Mouse (Mus musculus) embryo, embryonic 10 days (tissue): ENCODE measurements around the gene Adipor2.
"Not testable (repeated sequence)": the region's sequence is repeated elsewhere in the genome, so short reads cannot be mapped to it uniquely, and the experiment has no call there.

Experiments
- DNase-seq: peaks from one replicate; pipeline ENCODE4 v3.0.0-alpha.2; 2015; ENCODE audit warnings: low spot score

Adipor2 gene

DNA sequence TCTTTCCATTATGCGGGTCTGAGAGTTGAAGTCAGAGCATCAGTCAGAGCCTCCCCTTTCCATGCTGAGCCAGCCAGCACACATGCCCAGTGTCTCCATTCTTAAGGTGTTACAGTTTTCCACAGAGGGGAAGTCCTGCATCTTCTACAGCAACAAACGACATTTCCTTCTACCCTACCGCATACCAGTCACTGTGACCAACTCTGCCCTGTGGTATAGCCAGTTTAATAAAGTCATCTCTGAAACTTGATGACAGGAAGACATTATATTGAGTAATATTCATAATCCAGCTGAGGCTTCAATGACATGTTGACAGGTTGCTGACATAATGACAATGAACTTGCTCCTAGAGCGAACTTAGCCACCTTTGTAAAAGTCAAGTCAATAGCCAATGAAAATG, 26.8 kb downstream of the Adipor2 start:
- no peak for DNase-seq

DNA sequence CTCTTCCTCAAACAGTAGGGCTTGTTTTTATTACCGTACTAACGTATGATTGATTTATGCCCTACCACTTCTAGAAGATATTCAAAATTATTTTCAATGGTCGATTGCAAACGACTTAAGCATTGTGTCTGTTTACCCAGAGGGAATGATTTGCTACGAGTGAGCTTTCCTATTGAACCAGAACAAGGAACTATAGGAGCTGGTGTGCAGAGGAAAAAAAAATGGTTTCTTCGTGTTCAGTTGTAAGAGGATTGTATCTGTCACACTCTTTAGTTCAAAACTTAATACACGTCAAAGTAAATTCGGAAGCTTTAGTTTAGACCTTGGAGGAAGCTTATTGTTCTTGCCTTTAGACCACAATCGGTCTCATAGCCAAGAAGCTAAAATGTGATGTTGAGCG, 28.4 kb downstream of the Adipor2 start:
- no peak for DNase-seq

DNA sequence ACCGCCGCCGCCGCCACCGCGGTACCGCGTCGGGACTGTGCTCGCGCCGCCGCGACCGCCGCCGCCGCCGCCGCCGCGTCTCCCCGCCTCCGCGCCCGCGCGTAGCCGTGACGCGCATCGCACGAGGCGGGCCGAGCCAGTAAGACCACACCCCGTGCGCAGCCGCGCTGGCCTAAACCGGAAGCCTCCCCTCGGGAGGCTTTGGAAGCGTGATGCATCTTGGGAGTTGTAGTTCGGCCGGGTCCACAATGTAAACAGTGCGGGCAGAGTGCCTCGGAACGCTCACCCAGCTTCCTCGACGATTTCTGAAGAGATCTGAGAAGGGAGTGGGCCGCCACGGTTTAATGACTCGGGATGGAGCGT, 28.9 kb downstream of the Adipor2 start:
- DNase-seq = peak; percentile 99

DNA sequence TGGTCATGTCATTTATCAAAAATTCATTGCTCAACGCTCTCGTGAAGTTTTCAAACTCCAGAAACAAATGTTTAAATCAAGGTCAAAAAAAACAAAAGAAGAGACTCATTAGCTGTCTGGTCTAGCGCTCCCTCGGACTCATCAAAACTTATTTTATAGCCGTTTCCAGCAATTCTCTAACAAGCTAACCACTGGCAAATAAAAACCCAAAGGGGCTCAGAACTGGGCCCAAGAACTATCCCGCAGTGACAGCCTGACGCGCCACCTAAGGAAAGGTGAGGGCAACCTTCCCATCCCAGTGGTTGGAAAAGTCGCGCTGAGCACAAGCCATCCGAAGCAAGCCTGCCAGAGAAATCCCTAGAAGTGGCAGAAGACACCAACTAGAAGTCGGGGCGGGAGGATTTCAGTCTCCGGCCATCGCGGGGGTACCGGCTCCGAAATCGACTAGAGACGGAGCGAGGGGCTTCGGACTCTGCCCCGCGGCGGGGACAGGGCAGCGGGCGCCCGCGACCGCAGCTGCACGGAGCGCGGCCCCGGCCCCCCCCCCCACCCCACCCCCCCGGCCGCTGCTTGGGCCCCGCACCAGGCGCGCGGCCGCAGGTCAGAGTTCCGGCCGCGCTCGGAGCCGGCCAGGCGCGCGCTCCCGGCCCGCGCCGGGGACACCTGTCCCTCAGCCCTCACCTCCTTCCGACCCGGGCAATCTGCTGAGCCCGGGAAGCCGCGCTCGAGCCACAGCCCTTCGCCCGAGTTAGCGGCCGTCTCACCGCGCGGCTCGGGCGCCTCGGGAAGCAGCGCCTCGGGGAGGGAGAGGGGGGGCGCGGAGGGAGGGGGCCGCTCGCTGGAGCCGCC, 29.5 kb downstream of the Adipor2 start:
- DNase-seq = peak; percentile 60

DNA sequence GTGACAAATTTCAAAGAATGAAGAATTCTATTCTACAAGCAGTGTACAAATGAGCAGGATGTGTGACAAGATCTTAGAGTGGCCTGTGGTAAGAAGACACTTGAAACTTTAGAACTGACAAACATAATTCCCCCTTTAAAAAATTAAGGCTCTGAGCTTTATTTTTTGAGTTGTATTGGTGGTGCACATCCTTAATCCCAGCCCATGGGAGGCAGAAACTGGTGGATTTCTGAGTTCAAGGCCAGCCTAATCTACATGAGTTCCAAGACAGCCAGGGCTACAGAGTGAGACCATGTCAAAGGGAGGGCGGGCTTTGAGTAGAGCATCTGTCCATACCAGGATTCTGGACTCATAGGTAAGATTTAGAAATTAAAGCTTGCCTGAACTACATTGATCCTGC, 30.7 kb downstream of the Adipor2 start:
- no peak for DNase-seq

DNA sequence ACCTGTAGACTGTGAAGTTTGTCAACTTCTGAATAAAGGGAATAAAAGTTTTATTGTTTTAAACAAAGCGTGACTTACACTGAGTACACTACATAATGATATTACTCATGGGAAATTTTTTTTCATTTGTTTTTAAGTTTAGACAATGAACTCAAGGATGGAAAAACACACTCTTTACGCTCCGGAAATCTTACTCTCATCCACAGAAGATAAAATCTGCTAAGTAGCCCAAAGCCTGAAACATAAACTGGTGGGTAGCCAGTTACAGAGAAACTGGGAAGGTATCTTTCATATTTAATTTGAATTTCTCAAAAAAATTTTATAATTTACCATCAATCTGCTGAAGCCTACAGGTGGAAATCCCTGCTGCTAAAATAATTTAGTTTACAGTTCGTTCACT, 31.1 kb downstream of the Adipor2 start:
- DNase-seq = no peak

DNA sequence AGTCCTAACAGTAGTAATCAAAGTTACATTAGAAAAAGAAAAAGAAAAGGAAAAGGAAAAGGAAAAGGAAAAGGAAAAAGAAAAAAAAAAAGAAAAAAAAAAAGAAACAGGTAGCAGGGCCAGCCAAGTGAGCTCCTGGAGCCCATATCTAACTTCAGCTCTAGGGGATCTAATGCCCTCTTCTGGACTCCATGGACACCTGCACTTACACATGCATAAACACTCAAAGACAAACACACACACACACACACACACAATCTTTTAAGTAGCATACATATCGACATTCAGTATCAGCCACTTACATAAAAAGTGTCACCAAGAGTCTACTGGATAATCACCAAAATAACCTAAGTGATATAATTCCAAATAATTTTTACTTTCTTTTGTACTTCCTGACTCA, 31.8 kb downstream of the Adipor2 start:
- no peak for DNase-seq

DNA sequence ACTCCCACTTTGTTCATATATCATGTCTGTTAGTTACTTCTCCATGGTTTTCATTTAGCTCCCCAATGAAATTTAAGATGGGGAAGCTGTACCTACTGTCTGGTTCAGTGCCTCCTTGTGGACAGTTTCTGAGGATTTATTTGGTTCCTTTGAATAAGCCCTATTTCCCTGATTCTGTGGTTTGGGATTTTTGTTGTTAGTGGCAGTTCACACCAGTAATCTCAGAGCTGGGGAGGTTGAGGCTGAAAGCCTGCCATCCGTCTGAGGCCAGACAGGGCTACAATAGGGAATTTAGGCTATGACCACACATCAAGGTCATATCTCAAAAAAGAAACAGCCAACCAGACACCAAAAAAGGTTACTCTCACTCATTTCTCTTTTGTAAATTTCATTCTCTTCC, 38.9 kb downstream of the Adipor2 start:
- no peak for DNase-seq

DNA sequence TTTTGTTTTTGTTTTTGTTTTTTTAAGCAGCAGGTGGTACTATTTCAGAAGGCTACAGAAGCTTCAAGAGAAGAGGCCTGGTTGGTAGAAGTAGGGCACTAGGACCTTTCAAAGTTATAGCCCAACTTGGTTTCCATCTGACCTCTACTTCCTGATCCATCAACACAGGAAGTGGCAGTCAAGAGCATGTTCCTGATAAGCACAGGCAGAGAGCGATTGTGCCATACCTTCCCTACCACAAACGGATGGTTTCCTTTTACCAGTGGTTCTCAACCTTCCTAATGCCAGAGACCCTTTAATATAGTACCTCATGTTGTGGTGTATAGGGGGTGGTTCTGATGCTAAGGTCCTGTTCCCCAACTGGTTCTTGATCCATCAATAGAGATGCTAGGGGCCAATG, 39.9 kb downstream of the Adipor2 start:
- peak; percentile 19 for DNase-seq

DNA sequence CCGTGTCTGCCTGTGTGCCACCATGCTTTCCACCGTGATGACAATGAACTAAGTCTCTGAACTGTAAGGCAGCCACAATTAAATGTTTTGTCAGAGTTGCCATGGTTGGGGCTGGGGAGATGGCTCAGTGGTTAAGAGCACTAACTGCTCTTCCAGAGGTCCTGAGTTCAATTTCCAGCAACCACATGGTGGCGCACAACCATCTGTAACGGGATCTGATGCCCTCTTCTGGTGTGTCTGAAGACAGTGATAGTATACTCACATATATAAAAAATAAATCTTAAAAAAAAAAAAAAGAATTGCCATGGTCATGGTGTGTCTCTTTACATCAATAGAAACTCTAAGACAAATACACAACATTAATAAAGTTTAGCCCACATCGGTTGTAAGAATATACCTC, 42.5 kb downstream of the Adipor2 start:
- DNase-seq = no peak

DNA sequence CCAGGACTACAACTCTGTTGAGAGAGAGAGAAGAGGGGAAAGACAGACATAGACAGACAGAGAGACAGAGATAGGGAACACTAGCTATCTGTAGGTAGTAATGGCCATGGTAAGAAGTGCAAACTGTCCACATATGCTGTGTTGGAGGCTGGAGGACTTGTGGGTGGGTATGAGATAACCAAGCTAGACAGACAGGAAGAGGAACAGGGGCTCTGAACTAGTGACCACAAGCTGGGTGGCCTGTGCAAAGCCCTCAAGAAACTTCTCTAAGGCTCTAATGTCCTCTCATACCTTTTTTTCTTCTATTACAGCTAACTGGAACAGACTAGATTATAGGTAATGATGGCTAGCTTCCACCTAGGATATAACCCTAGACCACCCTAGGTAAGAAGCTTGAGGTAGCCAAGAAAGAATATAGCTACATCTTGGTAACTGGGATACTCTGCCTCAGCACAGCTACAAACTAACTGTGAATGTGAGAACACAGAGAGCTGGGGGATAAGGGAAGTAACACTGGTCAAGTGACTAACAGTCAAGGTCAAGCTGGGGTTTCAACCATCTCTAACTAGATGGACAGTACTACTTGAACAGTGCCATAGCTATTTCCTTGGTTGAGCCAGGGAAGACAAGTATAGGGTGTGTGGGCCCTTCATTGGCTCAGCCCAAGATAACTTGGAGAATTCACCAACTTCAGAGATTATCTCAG, 44.4 kb downstream of the Adipor2 start:
- DNase-seq = no peak

DNA sequence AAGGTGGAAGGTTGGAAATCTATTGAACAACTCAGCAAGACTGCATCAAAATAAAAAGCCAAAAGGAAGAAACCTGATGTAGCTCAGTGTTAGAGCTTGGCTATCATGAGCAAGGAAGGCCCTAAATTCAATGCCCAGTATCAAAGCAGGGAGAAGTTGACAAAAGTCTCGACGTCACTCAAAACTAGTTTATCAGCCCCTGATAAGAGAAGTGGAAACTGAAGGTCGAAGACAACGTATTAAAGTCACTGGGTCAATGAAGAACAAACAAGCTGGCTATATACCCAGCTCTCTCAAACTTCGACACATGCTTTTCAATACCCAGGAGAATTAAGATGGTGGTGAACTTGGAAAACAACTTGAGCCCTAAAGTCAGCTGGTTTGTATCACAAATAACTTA, 45.3 kb downstream of the Adipor2 start:
- DNase-seq = no peak

DNA sequence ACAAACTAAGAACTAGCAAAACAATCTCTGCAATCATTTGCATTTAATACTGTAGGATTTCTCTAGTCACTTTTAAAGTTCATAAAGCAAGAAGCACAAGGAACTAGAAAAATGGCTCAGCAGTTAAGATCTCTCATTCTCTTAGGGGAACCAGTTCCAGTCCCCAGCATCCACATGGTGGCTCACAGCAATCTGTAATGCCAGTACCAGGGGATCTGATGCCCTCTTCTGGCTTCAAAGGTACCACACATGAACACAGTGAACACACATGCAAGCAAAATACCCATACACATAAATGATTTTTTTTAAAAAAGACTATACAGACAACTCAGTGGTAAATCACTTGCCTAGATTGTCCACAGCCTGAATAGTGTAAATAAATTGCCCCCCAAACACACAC, 45.9 kb downstream of the Adipor2 start:
- DNase-seq = no peak

DNA sequence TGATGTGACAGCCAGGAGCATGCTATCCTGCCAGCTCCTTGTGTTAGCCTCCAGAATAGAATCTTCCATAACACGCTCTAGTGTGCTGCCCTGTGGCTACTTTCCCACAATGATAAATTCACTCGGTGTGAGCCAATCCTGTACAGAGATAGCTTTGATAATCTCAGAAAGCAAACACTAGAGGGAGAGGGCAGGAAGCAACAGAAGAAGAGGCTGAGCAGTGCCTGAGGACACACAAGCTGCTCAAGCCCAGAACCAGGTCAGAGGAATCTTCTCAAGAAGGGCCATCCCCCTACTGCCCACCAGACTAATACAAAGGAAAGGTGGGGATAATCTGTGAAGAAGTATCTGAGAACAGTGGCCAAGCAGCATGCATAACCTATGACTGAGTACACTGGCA, 50.1 kb downstream of the Adipor2 start:
- no peak for DNase-seq

DNA sequence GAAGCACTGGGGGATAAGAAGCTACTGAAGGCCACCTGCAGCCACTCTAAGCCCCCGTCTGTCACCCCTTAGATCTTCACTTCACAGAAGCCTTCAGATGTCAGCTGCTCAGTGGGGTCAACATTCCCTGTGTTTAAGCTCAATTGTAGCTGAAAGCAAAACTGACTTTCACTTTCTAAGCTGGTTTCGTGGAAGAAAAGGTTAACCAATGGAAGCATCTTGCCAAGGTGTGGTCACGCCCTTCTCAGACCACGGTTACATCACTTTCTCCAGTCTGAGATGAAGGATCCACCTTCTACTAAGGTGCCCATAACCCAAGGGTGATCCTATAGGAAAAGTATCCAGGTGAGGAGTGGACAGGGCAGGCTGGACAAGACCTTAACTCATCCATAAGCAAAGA, 50.7 kb downstream of the Adipor2 start:
- not testable (repeated sequence) for DNase-seq

DNA sequence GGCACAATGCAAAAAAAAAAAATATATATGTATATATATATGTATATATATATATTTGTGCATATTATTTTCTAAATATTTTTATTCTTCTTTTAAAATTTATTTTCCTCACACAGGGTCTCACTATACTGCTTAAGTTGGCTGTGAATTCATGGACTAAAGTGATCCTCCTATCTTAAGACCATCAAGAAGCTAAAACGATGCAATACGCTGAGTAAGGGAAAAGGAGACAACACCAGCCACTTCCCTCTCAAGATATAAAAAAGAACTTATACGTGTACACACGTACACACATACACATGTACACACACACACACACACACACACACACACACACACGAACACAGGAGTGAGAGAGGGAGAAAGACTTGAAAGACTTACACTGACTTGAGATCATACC, 53.9 kb downstream of the Adipor2 start:
- DNase-seq = no peak

DNA sequence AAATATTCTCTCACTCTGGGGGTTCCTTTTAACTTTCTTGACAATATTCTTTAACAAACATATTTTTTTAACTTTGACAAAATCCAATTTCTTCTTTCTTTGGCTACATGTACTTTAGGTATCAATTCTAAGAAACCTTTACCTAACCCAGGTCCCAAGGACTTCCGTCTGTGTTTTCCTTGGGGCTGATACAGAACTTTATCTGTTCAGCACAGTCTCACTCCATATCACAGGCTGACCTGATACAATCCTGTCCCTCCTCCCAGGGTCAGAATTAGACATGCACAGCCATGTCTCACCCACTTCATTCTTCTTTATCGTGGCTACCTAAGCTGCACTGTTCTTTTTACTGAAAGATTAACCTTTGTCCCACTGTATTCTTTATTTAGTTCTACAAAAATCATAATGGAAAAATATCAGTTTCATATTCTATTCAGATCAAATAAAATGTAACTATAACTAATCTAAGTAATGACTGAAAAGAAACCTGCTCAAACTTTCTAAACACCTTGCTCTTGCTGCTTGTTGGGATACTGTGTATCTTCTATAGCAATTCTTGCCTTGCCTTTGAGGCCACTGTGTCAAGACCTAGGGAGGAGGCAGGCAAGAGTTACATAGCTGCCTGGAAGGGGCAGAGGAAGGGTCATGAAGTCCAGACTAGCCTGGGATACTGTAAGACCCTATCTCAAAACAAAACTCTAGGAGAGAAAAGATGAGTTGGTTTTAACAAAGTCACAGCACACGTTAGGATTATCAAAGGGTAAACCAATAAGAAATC, 56.4 kb downstream of the Adipor2 start:
- DNase-seq = no peak

DNA sequence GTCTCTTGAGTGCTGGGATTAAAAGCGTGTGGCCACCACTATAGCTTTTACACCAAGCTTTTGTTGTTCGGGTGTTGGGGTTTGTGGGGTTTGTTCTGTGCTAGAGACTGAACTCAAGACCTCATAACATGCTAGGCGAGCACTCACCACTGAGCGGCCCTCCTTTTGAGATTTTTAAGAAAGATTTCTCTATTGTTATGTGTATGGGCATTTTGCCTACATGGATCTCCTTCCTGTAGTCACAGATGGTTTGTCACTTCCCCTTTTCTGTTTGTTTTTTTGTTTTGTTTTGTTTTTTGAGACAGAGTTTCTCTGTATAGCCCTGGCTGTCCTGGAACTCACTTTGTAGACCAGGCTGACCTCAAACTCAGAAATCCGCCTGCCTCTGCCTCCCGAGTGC, 57.3 kb downstream of the Adipor2 start:
- DNase-seq = not testable (repeated sequence)

DNA sequence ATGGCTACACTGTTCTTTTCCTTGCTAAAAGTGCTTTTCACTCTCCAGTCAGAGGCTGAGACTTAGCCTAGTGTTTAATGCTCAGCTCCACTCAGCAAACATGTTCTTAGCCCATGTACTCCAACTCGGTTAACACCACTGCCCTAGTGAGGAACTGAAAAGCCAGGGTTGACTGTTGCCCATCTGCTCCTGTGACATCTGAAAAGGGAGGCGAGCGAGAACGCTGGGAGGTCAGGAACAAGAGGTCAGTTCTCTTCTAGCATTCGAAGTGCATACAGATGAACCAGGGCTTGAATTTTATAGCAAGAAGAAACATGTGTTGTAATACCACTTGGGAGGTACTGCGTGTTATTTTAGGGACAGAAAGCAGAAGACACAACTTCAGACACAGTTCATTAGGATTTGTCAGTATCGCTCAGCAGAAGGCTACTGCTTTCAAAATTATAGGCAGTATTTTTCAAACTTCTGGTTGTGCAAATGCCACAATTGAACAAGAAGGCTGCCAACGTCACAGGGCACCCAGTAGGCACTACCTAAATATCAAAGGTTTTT, 59.4 kb downstream of the Adipor2 start:
- DNase-seq = no peak

DNA sequence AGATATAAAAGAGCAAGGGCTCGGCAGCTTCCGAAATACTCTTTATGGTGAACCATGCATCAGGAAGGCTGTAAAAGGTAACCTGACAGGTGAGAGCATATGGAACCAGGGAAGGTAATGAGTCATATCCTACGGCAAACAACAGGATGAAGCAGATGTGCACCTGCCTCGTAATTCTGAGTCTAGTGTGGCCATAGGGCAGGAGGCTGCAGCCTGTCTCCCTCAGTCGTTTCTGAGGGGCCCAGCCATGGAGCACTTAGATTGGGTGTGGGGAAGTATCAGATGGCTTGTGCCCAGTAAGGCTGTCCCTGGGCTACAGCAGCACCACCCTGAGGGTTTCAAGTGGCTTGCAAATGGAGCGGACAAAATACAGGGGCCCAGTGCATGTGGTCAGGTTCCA, 65.0 kb downstream of the Adipor2 start:
- DNase-seq = no peak

DNA sequence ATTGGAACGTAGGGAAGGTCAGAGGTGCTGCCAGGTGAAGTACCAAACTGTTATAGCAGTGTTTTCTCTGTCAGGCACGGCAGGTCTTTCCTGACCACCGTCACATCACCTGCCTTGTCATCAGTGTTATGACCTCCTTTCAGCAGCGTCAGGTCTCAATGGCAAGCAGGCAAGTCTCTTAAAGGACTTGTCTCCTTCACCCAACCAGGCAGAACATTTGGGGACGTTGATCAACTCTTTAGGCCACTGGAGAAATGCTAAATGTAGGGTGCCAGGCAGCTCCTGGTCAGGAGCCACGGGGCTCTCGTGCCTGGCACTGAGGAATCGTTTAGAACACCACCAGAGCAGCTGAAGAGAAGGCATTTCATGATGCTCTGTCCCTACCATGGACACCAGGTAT, 65.8 kb downstream of the Adipor2 start:
- no peak for DNase-seq

DNA sequence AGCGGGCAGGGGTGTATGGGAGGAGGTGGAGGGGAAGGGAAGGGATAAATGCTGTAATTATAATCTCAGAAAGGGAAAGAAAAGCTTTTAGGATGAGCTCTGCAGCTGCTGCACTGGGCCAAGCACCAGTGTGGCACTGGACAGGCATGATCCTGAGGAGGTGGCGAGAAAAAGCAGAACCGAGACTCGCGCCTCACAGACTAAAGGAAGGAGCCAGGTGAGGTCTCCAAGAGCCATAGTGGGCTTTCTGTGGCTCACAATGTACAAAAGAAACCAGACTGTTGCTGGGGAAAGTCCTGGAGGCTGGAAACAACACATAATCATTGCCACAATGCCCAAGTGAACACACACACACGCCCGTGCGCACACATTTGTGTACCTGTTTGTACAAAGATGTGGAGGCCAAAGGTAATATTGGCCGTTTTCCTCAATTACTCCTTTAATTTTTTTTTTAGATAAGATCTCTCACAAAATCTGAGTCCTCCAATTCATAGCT, 66.8 kb downstream of the Adipor2 start:
- no peak for DNase-seq
